Mouse (Mus musculus) stomach, embryonic 16.5 days (tissue): ENCODE measurements around the gene Nbeal1. TPM values are rescaled to one million over a fixed set of nuclear protein-coding genes. Genes with fewer than 3 reads are reported as not detected.
A peak's percentile ranks its signal among the peaks of the same experiment; 100 is the strongest.
"Not testable (repeated sequence)": the region's sequence is repeated elsewhere in the genome, so short reads cannot be mapped to it uniquely, and the experiment has no call there.

Experiments
- ATAC-seq: fragments of 200-750 bp; cut with Nextera tagmentation; 2 replicates; pipeline ENCODE4 v1.8.0; 2017; ENCODE audit warnings: moderate number of reproducible peaks, moderate TSS enrichment; ENCODE audit not compliant: insufficient read depth, low FRiP score
- H3K27ac ChIP-seq: fragments of 300-500 bp; sonication (generic); 2 replicates; pipeline ENCODE4 v1.5.1; 2014; ENCODE audit warnings: low read length
- H3K27me3 ChIP-seq: fragments of 300-500 bp; sonication (generic); 2 replicates; pipeline ENCODE4 v1.6.1; 2014; ENCODE audit warnings: low read length, control low read depth, mixed read lengths; ENCODE audit not compliant: control insufficient read depth, insufficient read depth
- H3K36me3 ChIP-seq: fragments of 300-500 bp; sonication (generic); 2 replicates; pipeline ENCODE4 v1.6.1; 2014; ENCODE audit warnings: low read length; ENCODE audit not compliant: control insufficient read depth, insufficient read depth
- H3K4me1 ChIP-seq: fragments of 300-500 bp; sonication (generic); 2 replicates; pipeline ENCODE4 v1.6.1; 2014; ENCODE audit warnings: low read length, control low read depth, mixed read lengths; ENCODE audit not compliant: control insufficient read depth, insufficient read depth
- H3K4me2 ChIP-seq: fragments of 300-500 bp; sonication (generic); 2 replicates; pipeline ENCODE4 v1.6.1; 2014; ENCODE audit warnings: low read depth, low read length, mixed read lengths
- H3K4me3 ChIP-seq: fragments of 300-500 bp; sonication (generic); replicated peaks from 2 replicates; pipeline ENCODE4 v1.5.1; 2014; ENCODE audit warnings: mild to moderate bottlenecking, low read length
- H3K9ac ChIP-seq: fragments of 300-500 bp; sonication (generic); 2 replicates; pipeline ENCODE4 v1.6.1; 2014; ENCODE audit warnings: low read length
- H3K9me3 ChIP-seq: fragments of 300-500 bp; sonication (generic); replicated peaks from 2 replicates; pipeline ENCODE4 v1.6.1; 2016; ENCODE audit warnings: low read length, control low read depth; ENCODE audit not compliant: control insufficient read depth
- WGBS: fragments of 180-500 bp; shearing (Covaris S2); extraction: QIAGEN DNeasy Blood & Tissue Kit; methylation state at CpG from one replicate; pipeline ENCODE4 v1.1.7; 2014; 5-methylcytosine and 5-hydroxymethylcytosine counted together
- polyA plus RNA-seq: library from polyadenylated mRNA; unstranded; fragments of >200 nt; fragmentation: Nextera tagmentation; extraction: Ambion mirVana; gene quantifications from 2 replicates; pipeline ENCODE4 v1.2.1, GENCODE M21; 2015

Gene Nbeal1
- polyA plus RNA-seq, 1 experiment from 2014 or later: 7.8 TPM

- 94% methylated on average over 1 of the region's 1 CpGs for WGBS
- H3K9me3 ChIP-seq, H3K27me3 ChIP-seq, H3K4me3 ChIP-seq, H3K9ac ChIP-seq, H3K4me1 ChIP-seq, ATAC-seq, H3K36me3 ChIP-seq, H3K4me2 ChIP-seq: not testable (repeated sequence)
- H3K27ac ChIP-seq: peak overlapping the region; percentile 21; the same call in 1 of the 2 replicates
These were observed 2.6 kb upstream of the Nbeal1 start for GRCm38 (mm10) chr1:60177814-60178213.

DNA sequence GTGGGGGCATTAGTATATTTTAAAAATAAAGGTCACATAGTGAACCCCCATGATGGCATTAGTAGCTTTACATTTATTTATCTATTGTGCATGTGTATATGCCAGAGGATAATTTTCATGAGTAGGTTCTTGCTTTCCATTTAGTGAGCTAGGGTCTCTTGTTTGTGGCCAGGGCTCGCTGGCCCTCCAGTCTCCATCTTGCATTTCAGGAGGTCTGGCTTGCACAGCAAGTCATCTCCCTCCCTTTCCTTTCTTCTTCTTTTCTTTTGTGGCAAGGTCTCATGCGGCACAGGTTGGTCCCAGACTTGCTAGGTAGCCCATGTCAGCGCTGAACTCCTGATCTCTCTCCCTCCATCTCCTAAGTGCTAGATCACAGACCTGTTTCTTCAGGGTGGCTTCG, 1.0 kb upstream of the Nbeal1 start:
- Histone ChIP-seq H3K9me3 (no peaks in the 10 kb centered on the region), H3K4me3 (peak overlapping the region; percentile 94), H3K9ac (peak overlapping the region; percentile 57), H3K36me3 (no peaks in the 10 kb centered on the region), H3K27me3 (no peaks in the 10 kb centered on the region), H3K4me2 (peak overlapping the region; percentile 58), H3K4me1 (peaks cover 10% of the 10 kb centered on the region), H3K27ac (peak overlapping the region; percentile 39)
- WGBS: 31% methylated on average over 4 of the region's 4 CpGs
- ATAC-seq: no peak

DNA sequence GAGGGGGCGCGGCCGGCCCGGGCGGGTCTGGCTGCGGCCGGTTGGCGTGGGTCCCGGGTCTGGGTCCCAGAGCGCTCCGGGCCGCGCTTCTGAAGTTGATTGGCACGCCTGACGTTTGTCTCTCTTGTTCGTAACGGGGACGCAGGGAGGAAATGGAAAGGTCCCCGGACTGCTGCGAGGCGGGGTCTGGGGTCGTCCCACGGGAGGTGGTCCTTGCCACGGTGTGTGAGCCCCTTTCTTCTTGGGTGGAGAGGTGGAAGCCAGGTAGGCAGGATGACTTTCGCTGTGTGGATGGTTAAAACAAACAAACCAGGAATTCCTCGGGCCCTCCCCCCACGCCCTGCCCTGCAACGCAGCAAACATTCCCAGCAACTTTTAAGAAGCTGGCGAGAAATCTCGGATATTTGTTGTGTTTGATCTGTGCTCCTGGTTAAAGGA, 404 bp downstream of the Nbeal1 start:
- ATAC-seq: no peak; the same call in 1 of the 2 replicates

GRCm38 (mm10) chr1:60188454-60188853, 8.1 kb downstream of the Nbeal1 start:
- no peak for ATAC-seq
- Histone ChIP-seq H3K4me3 (no peak overlapping the region), H3K27me3 (no peaks in the 10 kb centered on the region), H3K4me2 (no peak overlapping the region), H3K9ac (no peak overlapping the region), H3K36me3 (no peaks in the 10 kb centered on the region), H3K4me1 (no peaks in the 10 kb centered on the region), H3K9me3 (no peaks in the 10 kb centered on the region), H3K27ac (no peak overlapping the region)

More for the DNA sequence above, 404 bp downstream of the Nbeal1 start:
- Histone ChIP-seq H3K4me2 (peak overlapping the region; percentile 74), H3K27ac (peak overlapping the region; percentile 96), H3K9ac (peak overlapping the region; percentile 95), H3K27me3 (no peaks in the 10 kb centered on the region), H3K4me1 (peaks cover 10% of the 10 kb centered on the region), H3K4me3 (peak overlapping the region; percentile 94), H3K9me3 (no peaks in the 10 kb centered on the region), H3K36me3 (no peaks in the 10 kb centered on the region)
- under 1% methylated on average over 28 of the region's 30 CpGs for WGBS

- Histone ChIP-seq H3K4me3 (no peak overlapping the region), H3K9me3 (no peaks in the 10 kb centered on the region), H3K27me3 (no peaks in the 10 kb centered on the region), H3K27ac (no peak overlapping the region), H3K4me1 (no peaks in the 10 kb centered on the region), H3K4me2 (no peak overlapping the region), H3K9ac (no peak overlapping the region), H3K36me3 (peaks cover 14% of the 10 kb centered on the region; the same call in 1 of the 2 replicates)
- no peak for ATAC-seq
- 82% methylated on average over 3 of the region's 3 CpGs for WGBS
These were observed 16.4 kb downstream of the Nbeal1 start for GRCm38 (mm10) chr1:60196813-60197212.

DNA sequence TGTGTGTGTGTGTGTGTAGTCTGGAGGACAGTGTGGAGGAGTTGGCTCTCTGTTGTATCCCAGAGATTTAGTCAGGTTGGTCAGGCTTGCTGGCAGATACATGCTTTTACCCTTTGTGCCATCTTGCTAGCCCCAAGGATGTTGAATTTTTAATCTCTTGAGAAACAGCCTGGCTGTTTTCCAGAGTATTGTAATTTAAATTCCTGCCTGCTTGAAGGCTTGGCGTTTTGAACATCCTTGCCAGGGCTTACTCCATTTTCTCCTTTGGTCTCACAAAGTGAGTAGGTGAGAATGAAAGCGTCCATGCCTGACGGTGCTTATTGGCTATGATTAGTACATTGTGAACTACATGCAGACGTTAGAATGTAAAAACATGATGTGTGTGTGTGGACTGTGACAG, 18.6 kb downstream of the Nbeal1 start:
- no peak for ATAC-seq
- 77% methylated on average over 4 of the region's 4 CpGs for WGBS
- Histone ChIP-seq H3K4me2 (no peak overlapping the region), H3K9ac (no peak overlapping the region), H3K9me3 (no peaks in the 10 kb centered on the region), H3K27me3 (no peaks in the 10 kb centered on the region), H3K4me1 (no peaks in the 10 kb centered on the region), H3K36me3 (peaks cover 32% of the 10 kb centered on the region), H3K4me3 (no peak overlapping the region), H3K27ac (no peak overlapping the region)

- 90% methylated on average over 4 of the region's 4 CpGs for WGBS
- no peak overlapping the region for H3K9ac ChIP-seq
- H3K4me1 ChIP-seq: no peaks in the 10 kb centered on the region
- no peak overlapping the region for H3K27ac ChIP-seq
- ATAC-seq: no peak
- no peaks in the 10 kb centered on the region for H3K9me3 ChIP-seq
- peaks cover 10% of the 10 kb centered on the region; the same call in 1 of the 2 replicates for H3K36me3 ChIP-seq
- H3K27me3 ChIP-seq: no peaks in the 10 kb centered on the region
- H3K4me2 ChIP-seq: no peak overlapping the region
- H3K4me3 ChIP-seq: no peak overlapping the region
These were observed 55.9 kb downstream of the Nbeal1 start for GRCm38 (mm10) chr1:60236261-60236660.

DNA sequence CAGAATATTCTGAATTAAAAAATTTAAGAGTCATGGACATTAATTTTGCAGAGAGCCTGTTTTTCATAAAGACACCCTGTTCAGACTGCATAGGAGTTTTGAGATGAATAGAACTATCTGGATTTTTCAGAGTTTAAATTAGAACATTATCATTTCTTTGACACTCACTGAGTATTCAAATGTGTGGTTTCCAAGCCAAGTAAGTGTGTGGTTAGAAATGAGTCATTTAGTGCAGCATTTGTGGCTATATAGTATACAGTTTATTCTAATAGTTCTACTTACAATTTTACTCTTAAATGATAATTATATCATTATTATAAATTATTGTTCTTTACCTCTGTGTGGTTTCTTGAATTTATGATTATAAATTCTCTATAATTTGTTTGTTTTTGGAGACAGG, 60.0 kb downstream of the Nbeal1 start:
- H3K27me3 ChIP-seq: no peaks in the 10 kb centered on the region
- H3K9ac ChIP-seq: no peak overlapping the region
- H3K36me3 ChIP-seq: 0 out of 2 replicates have a peak, but pooled peaks cover 8% of the 10 kb centered on the region
- H3K4me1 ChIP-seq: no peaks in the 10 kb centered on the region
- no peak overlapping the region for H3K4me2 ChIP-seq
- no peak overlapping the region for H3K4me3 ChIP-seq
- no peaks in the 10 kb centered on the region for H3K9me3 ChIP-seq
- ATAC-seq: no peak
- no peak overlapping the region for H3K27ac ChIP-seq

- no peak for ATAC-seq
- Histone ChIP-seq H3K9me3 (no peaks in the 10 kb centered on the region), H3K27ac (no peak overlapping the region), H3K27me3 (no peaks in the 10 kb centered on the region), H3K4me2 (no peak overlapping the region), H3K9ac (no peak overlapping the region), H3K36me3 (0 out of 2 replicates have a peak, but pooled peaks cover 6% of the 10 kb centered on the region), H3K4me3 (no peak overlapping the region), H3K4me1 (no peaks in the 10 kb centered on the region)
- WGBS: 88% methylated on average over 3 of the region's 3 CpGs
These were observed 87.7 kb downstream of the Nbeal1 start for GRCm38 (mm10) chr1:60268113-60268512.

DNA sequence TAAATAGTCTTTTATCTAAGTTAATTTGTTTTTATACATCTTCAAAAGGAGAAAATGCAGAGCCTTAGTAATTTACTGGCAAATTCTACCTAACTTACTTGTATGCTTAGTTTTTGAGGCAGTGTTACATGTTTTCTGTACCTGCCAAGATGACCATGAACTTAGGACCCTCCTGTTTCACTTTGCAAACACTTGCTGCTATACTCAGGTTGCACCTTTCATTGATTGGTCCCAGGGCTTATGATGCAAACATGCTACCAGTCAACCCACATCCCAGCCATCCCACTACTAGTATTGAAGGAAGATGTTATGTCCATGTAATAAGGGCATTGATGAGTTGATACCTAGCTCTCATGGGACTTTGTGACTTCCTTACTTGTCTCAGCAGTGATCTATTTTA, 88.9 kb downstream of the Nbeal1 start:
- no peak overlapping the region for H3K27ac ChIP-seq
- no peaks in the 10 kb centered on the region for H3K36me3 ChIP-seq
- H3K27me3 ChIP-seq: no peaks in the 10 kb centered on the region
- no peak overlapping the region for H3K9ac ChIP-seq
- H3K9me3 ChIP-seq: no peaks in the 10 kb centered on the region
- no peak overlapping the region for H3K4me3 ChIP-seq
- no peaks in the 10 kb centered on the region for H3K4me1 ChIP-seq
- ATAC-seq: no peak
- no peak overlapping the region for H3K4me2 ChIP-seq
